Mouse (Mus musculus): Measurements from ENCODE around the gene Taok1. TPM values are rescaled to one million over a fixed set of nuclear protein-coding genes. Genes with fewer than 3 reads are reported as not detected.
A peak's percentile ranks its signal among the peaks of the same experiment; 100 is the strongest.
"Not testable (repeated sequence)": the region's sequence is repeated elsewhere in the genome, so short reads cannot be mapped to it uniquely, and the experiment has no call there.

Gene Taok1
- polyA plus RNA-seq (2012; rRNA removed), result 2.5 and 2.6 TPM in 2 replicates

- peaks cover 5% of the 10 kb centered on the region; the same call in 1 of the 2 replicates for H3K4me1 ChIP-seq (ENCODE audit: control insufficient read depth, insufficient read depth, insufficient read length)
- WGBS, result under 1% methylated on average over 69 of the region's 71 CpGs
- TF ChIP-seq POLR2A (IDR thresholded peaks at IDR 0.05; ENCODE audit: low read depth, low read length) (peak; percentile 61), CTCF (IDR thresholded peaks at IDR 0.05; ENCODE audit: extremely low read depth, insufficient read depth, insufficient read length, insufficient replicate concordance) (no peak)
- H3K27me3 ChIP-seq (ENCODE audit: control insufficient read depth, insufficient read depth, low read length), result no peaks in the 10 kb centered on the region
- H3K4me3 ChIP-seq (ENCODE audit: extremely low read depth, insufficient read depth, insufficient read length), result peak within 1 kb of the TSS; percentile 85
- peak; percentile 95 for DNase-seq (ENCODE audit: low read depth in 1 of 2, low spot score in 2 of 2)
- H3K36me3 ChIP-seq (ENCODE audit: control insufficient read depth, insufficient read depth, low read length), result no peaks in the 10 kb centered on the region; the same call in 1 of the 2 replicates
- peak within 1 kb of the TSS; percentile 95 for H3K27ac ChIP-seq (ENCODE audit: insufficient read depth, low read length)
Measured at GRCm38 (mm10) chr11:77607538-77608455, at the start of gene Taok1. TSS of gene Taok1 (minus strand) at chr11:77607815.

GRCm38 (mm10) chr11:77653406-77654190 lies 46.0 kb upstream of the Taok1 start:
- 94% methylated on average over 4 of the region's 4 CpGs for WGBS
- H3K4me1 ChIP-seq (ENCODE audit: control insufficient read depth, insufficient read depth, insufficient read length); H3K36me3 ChIP-seq (ENCODE audit: control insufficient read depth, insufficient read depth, low read length); H3K4me3 ChIP-seq (ENCODE audit: extremely low read depth, insufficient read depth, insufficient read length); DNase-seq (ENCODE audit: low read depth in 1 of 2, low spot score in 2 of 2); H3K27me3 ChIP-seq (ENCODE audit: control insufficient read depth, insufficient read depth, low read length); H3K27ac ChIP-seq (ENCODE audit: insufficient read depth, low read length): not testable (repeated sequence)

GRCm38 (mm10) chr11:77652484-77652883 lies 44.9 kb upstream of the Taok1 start:
- Histone ChIP-seq H3K4me3 (ENCODE audit: extremely low read depth, insufficient read depth, insufficient read length) (no peak overlapping the region), H3K27me3 (ENCODE audit: control insufficient read depth, insufficient read depth, low read length) (no peaks in the 10 kb centered on the region), H3K27ac (ENCODE audit: insufficient read depth, low read length) (no peak overlapping the region), H3K4me1 (ENCODE audit: control insufficient read depth, insufficient read depth, insufficient read length) (no peaks in the 10 kb centered on the region), H3K36me3 (ENCODE audit: control insufficient read depth, insufficient read depth, low read length) (no peaks in the 10 kb centered on the region)
- DNase-seq (ENCODE audit: low read depth in 1 of 2, low spot score in 2 of 2), result no peak
- no peak for TF ChIP-seq POLR2A (IDR thresholded peaks at IDR 0.05; ENCODE audit: low read depth, low read length)
- no peak for TF ChIP-seq CTCF (IDR thresholded peaks at IDR 0.05; ENCODE audit: extremely low read depth, insufficient read depth, insufficient read length, insufficient replicate concordance)
- 58% methylated on average over 6 of the region's 6 CpGs for WGBS

GRCm38 (mm10) chr11:77648878-77649277 lies 41.3 kb upstream of the Taok1 start:
- WGBS, result 86% methylated on average over 7 of the region's 7 CpGs
- Histone ChIP-seq H3K4me1 (ENCODE audit: control insufficient read depth, insufficient read depth, insufficient read length) (no peaks in the 10 kb centered on the region), H3K27me3 (ENCODE audit: control insufficient read depth, insufficient read depth, low read length) (no peaks in the 10 kb centered on the region), H3K36me3 (ENCODE audit: control insufficient read depth, insufficient read depth, low read length) (no peaks in the 10 kb centered on the region), H3K27ac (ENCODE audit: insufficient read depth, low read length) (no peak overlapping the region), H3K4me3 (ENCODE audit: extremely low read depth, insufficient read depth, insufficient read length) (no peak overlapping the region)
- DNase-seq (ENCODE audit: low read depth in 1 of 2, low spot score in 2 of 2), result no peak
- TF ChIP-seq POLR2A (IDR thresholded peaks at IDR 0.05; ENCODE audit: low read depth, low read length) (no peak), CTCF (IDR thresholded peaks at IDR 0.05; ENCODE audit: extremely low read depth, insufficient read depth, insufficient read length, insufficient replicate concordance) (no peak)

- Histone ChIP-seq H3K27ac (ENCODE audit: insufficient read depth, low read length) (no peak overlapping the region), H3K4me1 (ENCODE audit: control insufficient read depth, insufficient read depth, insufficient read length) (no peaks in the 10 kb centered on the region), H3K36me3 (ENCODE audit: control insufficient read depth, insufficient read depth, low read length) (no peaks in the 10 kb centered on the region), H3K4me3 (ENCODE audit: extremely low read depth, insufficient read depth, insufficient read length) (no peak overlapping the region), H3K27me3 (ENCODE audit: control insufficient read depth, insufficient read depth, low read length) (no peaks in the 10 kb centered on the region)
- WGBS, result 86% methylated on average over 4 of the region's 4 CpGs
- TF ChIP-seq CTCF (IDR thresholded peaks at IDR 0.05; ENCODE audit: extremely low read depth, insufficient read depth, insufficient read length, insufficient replicate concordance) (no peak), POLR2A (IDR thresholded peaks at IDR 0.05; ENCODE audit: low read depth, low read length) (no peak)
- DNase-seq (ENCODE audit: low read depth in 1 of 2, low spot score in 2 of 2), result no peak
Measured at GRCm38 (mm10) chr11:77645481-77645880, 37.9 kb upstream of the Taok1 start.

- WGBS, result 87% methylated on average over 9 of the region's 9 CpGs
- H3K4me1 ChIP-seq (ENCODE audit: control insufficient read depth, insufficient read depth, insufficient read length), result no peaks in the 10 kb centered on the region
- no peak for DNase-seq (ENCODE audit: low read depth in 1 of 2, low spot score in 2 of 2)
- no peaks in the 10 kb centered on the region for H3K27me3 ChIP-seq (ENCODE audit: control insufficient read depth, insufficient read depth, low read length)
- no peak overlapping the region for H3K27ac ChIP-seq (ENCODE audit: insufficient read depth, low read length)
- H3K4me3 ChIP-seq (ENCODE audit: extremely low read depth, insufficient read depth, insufficient read length), result no peak overlapping the region
- TF ChIP-seq CTCF (IDR thresholded peaks at IDR 0.05; ENCODE audit: extremely low read depth, insufficient read depth, insufficient read length, insufficient replicate concordance) (no peak), POLR2A (IDR thresholded peaks at IDR 0.05; ENCODE audit: low read depth, low read length) (no peak)
- H3K36me3 ChIP-seq (ENCODE audit: control insufficient read depth, insufficient read depth, low read length), result no peaks in the 10 kb centered on the region
Measured at GRCm38 (mm10) chr11:77641390-77641789, 33.8 kb upstream of the Taok1 start.
